Mouse (Mus musculus) C2C12 (cell line): ENCODE results near the gene Ier5l.

Source experiments
- CEBPB ChIP-seq: IDR thresholded peaks from one replicate; pipeline ENCODE4 v1.6.1; 2011; ENCODE audit warnings: low read depth, mild to moderate bottlenecking, control low read depth, moderate library complexity
- CTCF ChIP-seq: IDR thresholded peaks from one replicate; pipeline ENCODE4 v1.5.1; 2011; ENCODE audit not compliant: control insufficient read depth, insufficient read depth, insufficient read length
- FOSL1 ChIP-seq: IDR thresholded peaks from one replicate; pipeline ENCODE4 v1.8.0; 2011; ENCODE audit warnings: mild to moderate bottlenecking, low read length; ENCODE audit not compliant: poor library complexity, insufficient read depth, severe bottlenecking
- MAX ChIP-seq: IDR thresholded peaks from one replicate; pipeline ENCODE4 v1.6.1; 2011; ENCODE audit warnings: mild to moderate bottlenecking, control low read depth
- MYOD1 ChIP-seq: IDR thresholded peaks from one replicate; pipeline ENCODE4 v1.6.1; 2011; ENCODE audit warnings: low read depth; ENCODE audit not compliant: control insufficient read depth, insufficient read length
- MYOG ChIP-seq: IDR thresholded peaks from one replicate; pipeline ENCODE4 v1.6.1; 2011; ENCODE audit not compliant: control insufficient read depth, insufficient read length; ENCODE audit errors: extremely low read depth
- USF1 ChIP-seq: IDR thresholded peaks from one replicate; pipeline ENCODE4 v1.6.1; 2011; ENCODE audit warnings: low read depth, mild to moderate bottlenecking, control low read depth, moderate library complexity

- TF ChIP-seq CTCF (no peak), MYOD1 (no peak), MAX (no peak), USF1 (no peak), MYOG (no peak), CEBPB (no peak), FOSL1 (no peak)
Observed at GRCm38 (mm10) chr2:30454587-30454986, 19.4 kb downstream of the Ier5l start.
